Mouse (Mus musculus) T-helper 17 cell (primary cell): ENCODE results near the gene Pbxip1.

Experiments
- in situ Hi-C, 2 experiments: fragments of 300-600 bp; cut with MboI, MseI; formaldehyde crosslinking; loops; 1 replicate in 1 of 2; 2 replicates in 1 of 2; pipeline ENCODE4 v1.15.1; 2025; ENCODE audit warnings: high pct_unique_total_duplicates in 2 of 2

Pbxip1 gene

DNA sequence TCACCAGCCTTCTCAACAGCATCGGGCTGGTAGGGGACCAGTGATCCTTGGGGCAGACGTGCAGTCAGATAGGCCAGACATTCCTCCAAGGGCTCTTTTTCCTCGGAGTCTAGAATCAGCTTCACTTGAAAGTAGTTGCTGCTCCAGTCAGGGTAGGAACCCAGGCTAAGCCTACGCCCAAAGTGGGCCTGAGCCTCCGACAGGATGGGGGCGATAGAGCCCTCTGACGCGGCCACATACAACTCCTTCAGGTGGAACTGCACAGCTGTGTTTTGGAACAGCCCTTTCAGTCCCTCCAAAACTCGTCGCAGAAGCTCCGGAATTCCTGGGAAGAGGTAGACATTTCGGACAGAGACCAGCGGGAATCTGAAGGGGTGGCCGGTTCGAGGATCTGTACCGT lies 28.1 kb upstream of the Pbxip1 start:
- in situ Hi-C loops: no loop called here

DNA sequence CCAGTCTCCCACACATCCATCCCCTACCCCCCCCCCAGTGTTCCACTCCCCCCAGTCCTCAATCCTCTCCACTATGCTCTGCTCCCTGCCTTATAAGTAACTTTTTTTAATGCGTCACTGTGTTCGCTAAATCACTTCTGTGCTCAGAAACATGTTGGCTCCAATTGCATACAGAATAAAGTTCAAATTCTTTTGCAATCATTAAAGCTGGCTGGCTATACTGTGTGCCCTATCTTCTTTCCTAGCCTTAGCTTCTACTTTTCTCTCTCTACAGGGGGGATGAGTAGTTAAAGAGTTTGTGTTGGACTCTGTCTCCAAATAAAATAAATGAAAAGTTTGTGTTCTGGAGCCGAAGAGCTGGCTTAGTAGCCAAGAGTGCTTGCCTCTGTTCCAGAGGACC lies 26.8 kb upstream of the Pbxip1 start:
- in situ Hi-C loops: no loop called here

DNA sequence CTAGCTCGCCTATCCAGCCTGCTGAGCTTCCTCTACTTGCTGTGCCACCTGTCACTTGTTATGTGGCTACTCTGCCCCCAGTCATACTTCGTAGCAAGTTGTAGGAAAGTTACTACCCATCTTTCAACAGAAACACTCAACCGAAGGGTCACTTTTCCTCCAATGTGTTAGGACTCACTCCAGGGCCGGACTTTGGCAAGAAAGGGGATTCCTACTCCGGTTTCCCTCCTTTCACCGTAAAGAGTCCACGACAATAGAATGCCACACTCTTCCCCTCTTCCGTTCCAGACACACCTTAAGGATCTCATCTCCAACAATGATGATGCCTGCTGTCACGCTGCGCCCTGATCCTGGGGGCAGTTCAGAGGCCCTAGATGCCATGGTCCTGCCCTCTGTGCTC lies 25.6 kb upstream of the Pbxip1 start:
- in situ Hi-C loops: no loop called here

DNA sequence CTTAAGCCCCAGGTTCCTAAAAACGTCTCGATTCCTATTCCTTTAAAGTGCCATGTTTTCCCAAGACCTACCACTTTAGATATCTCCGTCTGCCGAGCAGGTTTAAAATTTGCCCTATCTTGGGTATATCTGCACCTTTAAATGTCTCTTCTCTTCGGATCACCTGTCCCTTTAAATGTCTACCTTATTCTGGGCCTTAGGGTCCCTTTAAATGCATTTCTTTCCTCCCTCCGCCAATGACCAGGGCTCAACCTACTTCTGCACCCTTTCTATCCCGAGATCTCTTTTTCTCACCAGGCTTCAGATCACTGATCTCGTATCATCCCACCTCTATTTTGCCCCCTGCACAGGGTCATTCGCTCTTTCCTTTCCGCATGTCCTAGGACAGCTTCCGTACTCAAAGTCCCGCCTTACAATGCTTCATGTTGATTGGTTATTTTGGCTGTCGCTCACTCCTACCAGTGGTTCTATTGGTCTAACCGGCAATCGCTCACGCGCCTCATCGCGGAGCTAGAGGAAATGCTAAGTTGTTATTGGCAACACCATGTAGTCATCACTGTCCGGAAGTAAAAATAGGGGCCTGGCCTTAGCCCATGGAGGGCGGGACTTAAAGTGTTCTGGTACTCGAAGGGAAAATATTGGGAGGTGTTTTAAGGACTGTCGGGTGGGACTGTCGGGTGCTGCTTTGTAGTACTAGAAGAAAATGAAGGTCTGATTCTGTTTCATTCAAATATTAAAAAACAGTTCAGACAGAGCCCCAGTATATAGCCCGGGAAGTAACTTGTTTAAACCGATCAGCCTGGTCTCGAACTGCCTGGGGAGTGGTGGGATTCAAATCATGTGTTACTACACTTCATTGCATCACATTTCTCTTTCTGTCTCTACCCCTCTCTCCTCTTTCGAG lies 24.8 kb upstream of the Pbxip1 start, which contains the start of gene Flad1:
Flad1 (minus strand) TSS at position 381 of the 904 bp plus-strand sequence.
- in situ Hi-C loops: no loop called here

DNA sequence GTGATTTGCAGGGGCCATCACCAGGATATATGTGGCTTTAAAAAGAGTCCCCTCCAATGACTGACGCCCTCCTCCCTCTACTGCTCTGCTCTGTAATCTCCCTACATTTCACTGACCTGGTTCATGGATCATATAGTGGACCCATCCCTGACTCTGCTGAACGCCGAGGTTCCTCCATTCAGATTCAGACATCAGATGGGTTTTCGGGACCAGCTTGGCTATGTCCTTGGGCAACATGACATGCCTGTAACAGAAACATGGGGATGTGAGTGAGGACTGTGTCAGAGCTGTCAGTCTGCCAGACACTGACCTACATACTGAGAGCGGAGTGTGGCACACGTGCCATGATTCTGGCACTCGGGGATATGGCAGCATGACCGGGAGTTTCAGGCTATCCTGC lies 20.3 kb upstream of the Pbxip1 start:
- in situ Hi-C loops: no loop called here

DNA sequence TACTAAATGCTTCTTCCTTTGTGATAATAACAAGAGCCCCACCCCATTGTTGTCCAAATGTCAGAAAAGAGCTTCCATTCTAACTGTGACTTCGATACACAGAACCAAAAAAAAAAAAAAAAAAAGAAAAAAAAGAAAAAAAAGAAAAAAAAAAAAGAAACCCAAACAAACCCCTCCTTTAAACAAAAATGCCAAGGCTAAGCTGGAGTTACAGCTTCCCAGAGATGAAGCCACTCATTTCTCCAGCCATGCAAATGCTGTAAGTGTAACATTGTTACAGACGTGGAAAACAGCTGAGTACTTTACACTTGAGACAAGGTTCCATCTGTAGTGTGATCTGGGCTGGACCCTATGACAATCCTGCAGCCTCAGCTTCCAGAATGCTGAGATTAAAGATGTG lies 19.4 kb upstream of the Pbxip1 start:
- in situ Hi-C loops: no loop called here

DNA sequence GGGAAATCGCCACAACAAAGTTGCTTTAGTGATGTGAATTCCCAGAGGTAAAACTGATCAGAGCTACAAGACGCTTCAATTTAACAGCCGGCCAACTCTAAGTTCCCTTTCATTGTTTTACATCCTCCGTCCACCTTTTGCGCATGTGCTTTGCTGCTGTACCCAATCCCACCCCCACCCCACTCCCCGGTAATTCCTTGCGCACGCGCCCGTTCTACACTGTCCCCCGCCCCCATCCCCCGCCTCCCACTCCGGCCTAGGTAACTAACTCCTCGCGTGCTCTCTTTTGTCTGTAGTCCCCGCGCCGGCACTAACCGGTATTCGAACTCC lies 18.7 kb upstream of the Pbxip1 start:
- in situ Hi-C loops: no loop called here

DNA sequence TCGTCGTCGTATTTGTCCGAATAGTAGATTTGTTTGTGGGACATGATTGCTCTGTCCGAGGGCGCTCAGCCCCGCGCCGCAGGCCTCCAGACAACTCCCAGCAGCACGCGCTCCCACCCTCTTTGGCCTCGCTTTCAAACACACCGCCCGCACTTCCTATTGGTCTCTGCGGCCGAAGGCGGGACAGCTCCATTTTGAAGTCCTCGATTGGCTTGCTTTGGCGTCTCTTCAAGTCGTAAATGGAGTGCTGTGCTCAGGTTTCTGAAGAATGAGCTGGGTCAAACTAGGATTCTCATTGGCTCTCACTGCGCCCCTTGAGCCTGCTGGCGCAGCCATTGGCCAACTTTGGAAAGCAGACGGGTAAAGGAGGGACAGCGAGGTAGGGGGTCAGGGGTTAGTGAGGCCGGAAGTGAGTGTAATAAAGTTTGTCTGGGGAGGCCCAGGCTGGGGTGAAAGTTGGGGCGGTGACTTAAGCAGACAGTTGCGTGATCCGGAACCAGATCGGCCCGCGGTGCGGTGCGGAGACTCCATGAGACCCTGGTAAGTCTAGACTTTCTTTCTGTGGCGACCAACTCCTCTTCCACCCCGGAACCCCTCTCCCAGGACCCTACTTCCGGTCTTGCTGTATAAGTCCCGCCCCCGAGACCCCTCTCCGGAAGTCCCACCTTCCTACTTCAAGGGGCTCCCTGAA lies 18.2 kb upstream of the Pbxip1 start, which contains the start of the genes Cks1b and Shc1:
Cks1b (minus strand) TSS at position 214 of the 691 bp plus-strand sequence.
Shc1 (plus strand) TSS at position 274 of the 691 bp plus-strand sequence.
- in situ Hi-C loops: no loop called here

DNA sequence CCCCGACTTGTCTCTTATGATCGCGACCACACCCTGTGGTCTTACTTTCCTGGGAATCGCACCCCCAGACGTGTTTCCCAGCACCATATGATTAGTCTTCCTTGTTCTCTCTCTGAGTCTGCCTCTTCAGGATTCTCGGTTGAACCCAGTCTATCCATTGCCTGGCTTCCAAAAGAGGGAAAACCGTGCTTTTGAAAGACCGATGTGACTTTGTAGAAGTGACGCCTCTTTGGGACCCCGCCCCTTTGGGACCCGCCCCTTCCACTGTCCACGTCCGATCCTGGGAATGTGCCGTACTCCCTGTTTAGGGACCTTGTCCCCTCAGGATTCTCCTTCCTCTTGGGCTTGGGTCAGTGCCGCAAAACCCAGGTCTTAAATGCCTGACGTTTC lies 17.6 kb upstream of the Pbxip1 start:
- in situ Hi-C loops: no loop called here

DNA sequence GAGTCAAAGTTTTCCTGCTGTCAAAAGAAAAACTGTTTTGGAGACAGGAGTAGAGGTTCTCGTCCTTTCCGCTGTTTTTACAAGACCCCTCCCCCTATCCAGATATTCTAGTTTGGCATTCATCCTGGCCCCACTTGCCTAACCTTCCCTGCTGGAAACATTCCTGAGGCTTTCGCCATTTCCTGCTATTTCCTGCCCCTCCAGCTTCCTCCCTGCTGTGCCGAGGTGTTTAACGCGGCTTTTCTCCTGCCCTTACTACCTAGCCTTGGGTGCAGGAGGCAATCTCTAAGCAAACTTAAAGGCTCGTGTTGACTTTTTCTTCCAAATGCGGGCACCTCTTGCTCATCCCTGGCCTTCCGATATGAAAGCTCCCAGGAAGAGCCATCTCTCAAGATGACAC lies 16.9 kb upstream of the Pbxip1 start:
- in situ Hi-C loops: no loop called here

DNA sequence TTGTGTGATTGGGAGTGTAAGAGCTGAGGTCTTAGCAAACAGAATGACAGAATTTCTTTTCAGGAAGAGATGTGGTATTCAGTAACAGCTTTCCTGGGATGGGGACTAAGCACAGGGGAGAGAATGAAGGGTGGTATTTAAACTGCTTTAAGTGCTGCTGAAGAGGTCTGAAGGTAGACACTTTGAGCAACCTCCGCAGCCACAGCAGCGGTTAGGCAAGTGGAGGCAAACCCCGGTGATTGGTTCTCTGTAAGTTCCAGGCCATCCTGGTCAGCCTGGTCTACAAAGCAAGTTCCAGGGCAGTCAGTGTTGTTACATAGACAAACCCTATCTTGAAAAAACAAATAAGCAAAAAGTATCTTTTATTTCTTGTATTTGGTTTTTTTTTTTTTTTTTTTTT lies 16.5 kb upstream of the Pbxip1 start:
- in situ Hi-C loops: no loop called here

DNA sequence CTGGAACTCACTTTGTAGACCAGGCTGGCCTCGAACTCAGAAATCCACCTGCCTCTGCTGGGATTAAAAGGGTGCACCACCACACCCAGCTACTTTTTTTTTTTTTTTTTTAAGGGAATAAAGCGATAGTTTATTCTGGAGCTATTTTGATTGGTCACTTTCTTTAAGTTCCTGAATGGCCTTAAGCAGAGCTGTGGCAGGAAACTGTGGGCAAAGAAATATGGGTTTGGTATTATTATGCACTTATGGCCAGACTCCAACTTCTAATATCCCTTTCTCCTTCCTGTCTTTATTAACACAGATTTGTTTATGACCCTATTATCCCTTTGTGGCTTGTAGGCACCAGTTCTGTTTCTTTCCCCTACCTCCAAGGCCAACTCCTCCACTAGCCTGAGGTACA lies 16.1 kb upstream of the Pbxip1 start:
- in situ Hi-C loops: no loop called here

DNA sequence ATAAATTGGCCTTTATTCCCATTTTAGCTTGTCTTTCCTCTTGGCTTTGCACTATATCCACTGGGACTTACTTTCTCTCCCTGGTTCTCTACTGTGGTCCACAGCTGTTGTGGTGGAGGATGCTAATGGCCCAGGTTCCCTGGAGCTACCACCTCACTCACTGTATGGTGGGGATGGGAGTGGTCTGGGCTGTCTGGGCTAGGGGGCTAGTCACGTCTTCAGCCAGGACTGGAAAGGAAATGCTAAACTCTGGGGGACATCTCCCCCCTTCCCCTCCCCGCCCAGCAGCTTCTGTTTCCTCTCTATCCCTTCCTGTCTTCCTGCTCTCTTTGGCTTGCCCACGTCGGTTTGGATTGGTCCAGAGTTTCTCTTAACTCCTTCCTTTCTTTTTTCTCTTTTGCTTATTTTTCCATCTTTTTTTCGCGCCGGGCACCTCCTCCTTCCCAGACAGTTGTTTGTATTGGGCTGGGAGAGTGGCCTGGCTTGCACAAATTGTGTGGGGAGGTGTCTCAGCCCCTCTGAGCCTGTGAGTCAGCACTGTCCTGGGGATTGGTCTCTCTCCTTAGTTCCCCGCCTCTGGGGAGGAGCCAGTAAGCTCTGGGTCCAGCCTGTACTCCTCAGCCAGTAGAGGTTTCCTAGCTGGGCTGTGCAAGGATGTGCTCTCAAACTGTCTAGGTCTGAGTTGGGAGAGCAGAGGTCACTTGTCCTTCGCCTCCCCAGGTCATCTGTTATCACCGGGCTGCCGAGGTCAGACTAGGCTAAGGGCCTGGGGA lies 15.3 kb upstream of the Pbxip1 start:
- in situ Hi-C loops: no loop called here

DNA sequence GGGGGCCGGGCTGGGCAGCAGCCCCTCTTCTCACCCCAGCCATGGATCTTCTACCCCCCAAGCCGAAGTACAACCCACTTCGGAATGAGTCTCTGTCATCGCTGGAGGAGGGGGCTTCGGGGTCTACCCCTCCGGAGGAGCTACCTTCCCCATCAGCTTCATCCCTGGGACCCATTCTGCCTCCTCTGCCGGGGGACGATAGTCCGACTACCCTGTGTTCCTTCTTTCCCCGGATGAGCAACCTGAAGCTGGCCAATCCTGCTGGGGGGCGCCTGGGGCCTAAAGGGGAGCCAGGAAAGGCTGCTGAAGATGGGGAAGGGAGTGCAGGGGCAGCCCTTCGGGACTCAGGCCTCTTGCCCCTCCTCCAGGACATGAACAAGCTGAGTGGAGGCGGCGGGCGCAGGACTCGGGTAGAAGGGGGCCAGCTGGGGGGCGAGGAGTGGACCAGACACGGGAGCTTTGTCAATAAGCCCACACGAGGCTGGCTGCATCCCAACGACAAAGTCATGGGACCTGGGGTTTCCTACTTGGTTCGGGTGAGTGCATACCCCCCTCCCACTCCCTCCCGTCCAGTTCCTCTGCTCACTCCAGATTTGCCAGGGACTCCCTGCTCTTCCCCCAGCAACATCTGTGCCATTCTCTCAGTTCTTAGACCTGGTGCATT lies 14.6 kb upstream of the Pbxip1 start:
- in situ Hi-C loops: no loop called here

DNA sequence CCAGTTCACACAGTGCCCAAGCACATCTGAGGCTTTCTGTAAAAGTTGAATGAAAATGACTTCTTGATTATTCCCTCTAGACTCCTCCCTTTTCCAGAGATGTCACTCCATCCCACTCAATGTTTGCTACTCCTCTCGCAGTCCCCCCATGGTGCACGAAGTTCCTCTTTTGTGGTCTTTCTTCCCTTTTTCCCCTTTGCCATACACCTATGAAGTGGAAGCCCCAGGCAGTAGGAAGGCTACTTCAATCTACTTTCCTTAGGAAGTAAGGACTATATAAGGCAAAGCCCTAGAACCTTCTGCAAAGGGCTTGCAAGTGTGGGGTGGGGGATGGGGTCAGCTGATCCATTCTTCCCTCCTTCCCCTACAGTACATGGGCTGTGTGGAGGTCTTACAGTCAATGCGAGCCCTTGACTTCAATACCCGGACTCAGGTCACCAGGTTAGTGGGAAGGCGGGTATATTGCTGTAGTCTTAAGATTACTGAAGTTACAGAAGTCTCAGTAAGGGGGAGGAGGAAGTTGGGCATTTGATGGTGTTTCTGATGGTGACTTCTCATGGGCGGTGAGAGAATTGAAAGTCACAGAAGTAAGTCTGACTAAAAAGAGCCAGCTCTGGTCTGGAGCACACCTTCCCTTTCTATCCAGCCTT lies 13.8 kb upstream of the Pbxip1 start:
- in situ Hi-C loops: no loop called here

DNA sequence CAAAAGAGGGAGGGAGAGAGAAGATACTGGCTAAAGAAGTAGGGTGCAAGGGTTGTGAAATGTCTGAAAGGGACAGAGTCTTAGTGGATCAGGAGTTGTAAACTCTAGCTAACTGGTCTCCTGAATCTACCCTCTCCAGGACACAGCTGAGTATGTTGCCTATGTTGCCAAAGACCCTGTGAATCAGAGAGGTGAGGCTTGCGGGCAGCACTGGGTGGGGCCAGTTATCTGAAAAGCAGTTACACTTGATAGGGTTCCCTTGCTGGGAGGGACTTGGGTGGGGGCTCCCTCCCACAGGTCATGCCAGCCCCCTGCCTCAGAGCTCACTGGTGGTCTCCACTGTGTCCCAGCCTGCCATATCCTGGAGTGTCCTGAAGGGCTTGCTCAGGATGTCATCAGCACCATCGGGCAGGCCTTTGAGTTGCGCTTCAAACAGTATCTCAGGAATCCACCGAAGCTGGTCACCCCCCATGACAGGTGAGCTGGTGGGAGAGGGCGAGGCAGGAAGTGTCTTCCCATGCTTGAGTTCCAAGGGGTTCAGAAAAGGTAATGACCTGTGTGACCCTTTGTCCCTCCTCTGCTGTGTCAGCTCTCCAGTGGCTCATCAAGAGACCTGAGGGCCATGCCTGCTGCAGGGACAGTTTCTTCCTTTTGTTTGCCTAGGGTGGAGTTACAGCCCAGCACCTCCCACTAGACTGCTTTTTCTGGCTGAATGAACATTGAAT lies 11.9 kb upstream of the Pbxip1 start:
- in situ Hi-C loops: loop anchor here in 1 of 2 experiments (25.0 kb wide), 1 partner anchor 1462 kb away; the partner anchor contains the start of gene Nes

DNA sequence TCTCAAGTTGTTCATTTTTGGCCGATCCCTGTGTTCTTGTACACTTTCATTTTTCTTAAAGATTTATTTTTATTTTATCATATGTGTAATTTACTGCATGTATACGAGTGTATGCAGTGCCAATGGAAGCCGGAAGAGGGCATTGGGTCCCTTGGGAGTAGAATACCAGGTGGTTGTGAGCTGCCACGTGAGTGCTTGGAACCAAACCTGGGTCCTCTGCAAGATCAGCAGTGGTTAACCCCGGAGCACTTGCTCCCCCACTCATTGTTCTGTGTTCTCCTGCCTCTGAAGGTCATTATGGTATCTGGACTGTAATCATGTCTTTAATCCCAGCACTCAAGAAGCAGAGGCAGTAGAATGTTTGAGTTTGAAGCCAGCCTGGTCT lies 11.4 kb upstream of the Pbxip1 start:
- in situ Hi-C loops: loop anchor here in 1 of 2 experiments (25.0 kb wide), 1 partner anchor 1463 kb away; the partner anchor contains the start of gene Nes

DNA sequence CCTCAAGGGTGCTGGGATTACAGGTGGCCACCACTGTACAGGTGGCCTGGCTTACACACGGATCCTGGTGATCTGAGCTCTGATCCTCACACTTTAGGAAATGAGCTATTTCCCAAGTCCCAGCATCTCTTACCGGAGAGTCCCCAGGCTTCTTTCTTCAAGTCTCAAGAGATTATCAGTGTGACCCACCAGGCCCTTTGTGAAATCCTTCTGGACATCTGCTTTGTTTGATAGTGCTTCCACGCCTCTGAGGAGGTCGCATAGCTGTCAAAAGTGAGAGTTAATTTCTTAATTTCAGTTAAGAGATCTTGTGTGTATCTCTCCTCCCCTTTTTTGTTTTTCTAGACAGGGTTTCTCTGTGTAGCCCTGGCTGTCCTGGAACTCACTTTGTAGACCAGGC lies 10.6 kb upstream of the Pbxip1 start:
- in situ Hi-C loops: loop anchor here in 1 of 2 experiments (25.0 kb wide), 1 partner anchor 1464 kb away; the partner anchor contains the start of gene Nes

DNA sequence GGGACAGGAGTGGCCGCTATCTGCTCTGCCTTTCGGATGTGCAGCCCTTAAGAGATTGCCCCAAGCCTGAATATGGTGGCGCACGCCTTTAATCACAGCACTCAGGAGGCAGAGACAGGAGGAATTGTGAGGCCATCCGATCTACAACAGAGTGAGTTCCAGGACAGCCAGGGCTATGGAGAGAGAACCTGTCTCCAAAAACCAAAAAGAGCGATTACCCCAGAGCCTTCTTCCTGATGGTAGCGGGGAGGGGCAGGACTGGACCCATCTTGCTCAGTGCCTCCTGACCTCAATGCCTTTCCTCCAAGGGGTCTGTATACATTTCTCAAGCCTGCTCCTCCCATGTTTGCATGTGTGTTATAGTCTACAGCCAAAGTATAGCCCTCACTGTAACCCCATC lies 7.5 kb upstream of the Pbxip1 start:
- in situ Hi-C loops: loop anchor here in 1 of 2 experiments (25.0 kb wide), 1 partner anchor 1467 kb away; the partner anchor contains the start of gene Nes
